Mouse (Mus musculus) lung, embryonic 14.5 days (tissue): ENCODE measurements at regions not wholly inside any gene's neighbourhood (a gene's known extent, or its start where the extent isn't known, plus 50 kb on each side); places are given as distances from the start of the nearest gene placed in this dataset.
A peak's percentile ranks its signal among the peaks of the same experiment; 100 is the strongest.
"Not testable (repeated sequence)": the region's sequence is repeated elsewhere in the genome, so short reads cannot be mapped to it uniquely, and the experiment has no call there.

Experiments used
- ATAC-seq: fragments of 200-750 bp; cut with Nextera tagmentation; 2 replicates; pipeline ENCODE4 v1.8.0; 2017; ENCODE audit warnings: mild to moderate bottlenecking, moderate TSS enrichment, moderate library complexity; ENCODE audit not compliant: insufficient read depth
- DNase-seq: peaks from one replicate; pipeline ENCODE4 v3.0.0-alpha.2; 2015
- H3K27ac ChIP-seq: fragments of 300-500 bp; sonication (generic); 2 replicates; pipeline ENCODE4 v1.5.1; 2014; ENCODE audit warnings: low read depth, mild to moderate bottlenecking, moderate library complexity
- H3K27me3 ChIP-seq: fragments of 300-500 bp; sonication (generic); 2 replicates; pipeline ENCODE4 v1.6.1; 2014; ENCODE audit warnings: low read length, control low read depth; ENCODE audit not compliant: insufficient read depth
- H3K36me3 ChIP-seq: fragments of 300-500 bp; sonication (generic); 2 replicates; pipeline ENCODE4 v1.6.1; 2014; ENCODE audit warnings: control low read depth; ENCODE audit not compliant: insufficient read depth
- H3K4me1 ChIP-seq: fragments of 300-500 bp; sonication (generic); 2 replicates; pipeline ENCODE4 v1.6.1; 2014; ENCODE audit warnings: antibody characterized with exemption, control low read depth; ENCODE audit not compliant: insufficient read depth
- H3K4me2 ChIP-seq: fragments of 300-500 bp; sonication (generic); 2 replicates; pipeline ENCODE4 v1.6.1; 2014; ENCODE audit warnings: mild to moderate bottlenecking
- H3K4me3 ChIP-seq: fragments of 300-500 bp; sonication (generic); 2 replicates; pipeline ENCODE4 v1.5.1; 2014; ENCODE audit warnings: low read depth, low read length
- H3K9ac ChIP-seq: fragments of 300-500 bp; sonication (generic); 2 replicates; pipeline ENCODE4 v1.6.1; 2014
- H3K9me3 ChIP-seq: fragments of 300-500 bp; sonication (generic); 2 replicates; pipeline ENCODE4 v1.6.1; 2016; ENCODE audit warnings: low read depth, low read length, control low read depth
- CTCF ChIP-seq: IDR thresholded peaks from 2 replicates; pipeline ENCODE4 v1.5.1; 2016; ENCODE audit warnings: antibody characterized with exemption, low read depth
- WGBS: fragments of 180-500 bp; shearing (Covaris S2); extraction: QIAGEN DNeasy Blood & Tissue Kit; methylation state at CpG from one replicate; pipeline ENCODE4 v1.1.7; 2014; 5-methylcytosine and 5-hydroxymethylcytosine counted together

GRCm38 (mm10) chr15:3171774-3172173 lies 96.6 kb upstream of the Selenop start:
- DNase-seq (no peak), ATAC-seq (no peak)
- Histone ChIP-seq H3K27me3 (no peaks in the 10 kb centered on the region), H3K36me3 (no peaks in the 10 kb centered on the region), H3K4me3 (no peak overlapping the region), H3K9ac (no peak overlapping the region), H3K4me2 (no peak overlapping the region), H3K9me3 (no peaks in the 10 kb centered on the region), H3K27ac (no peak overlapping the region), H3K4me1 (no peaks in the 10 kb centered on the region)
- no peak for TF ChIP-seq CTCF

GRCm38 (mm10) chr15:3174072-3174471 lies 94.3 kb upstream of the Selenop start:
- DNase-seq, result no peak
- no peak for ATAC-seq
- WGBS, result 43% methylated on average over 2 of the region's 2 CpGs
- H3K9me3 ChIP-seq, result no peaks in the 10 kb centered on the region
- no peak for TF ChIP-seq CTCF
- no peak overlapping the region for H3K4me2 ChIP-seq
- H3K4me1 ChIP-seq, result no peaks in the 10 kb centered on the region
- no peak overlapping the region for H3K4me3 ChIP-seq
- H3K27ac ChIP-seq, result no peak overlapping the region
- H3K27me3 ChIP-seq, result no peaks in the 10 kb centered on the region
- no peaks in the 10 kb centered on the region for H3K36me3 ChIP-seq
- H3K9ac ChIP-seq, result no peak overlapping the region

GRCm38 (mm10) chr15:3174848-3175247 lies 93.5 kb upstream of the Selenop start:
- H3K9ac ChIP-seq, result no peak overlapping the region
- no peaks in the 10 kb centered on the region for H3K4me1 ChIP-seq
- DNase-seq (peak; percentile 62), ATAC-seq (no peak)
- H3K4me3 ChIP-seq, result no peak overlapping the region
- no peak overlapping the region for H3K27ac ChIP-seq
- H3K4me2 ChIP-seq, result no peak overlapping the region
- H3K27me3 ChIP-seq, result no peaks in the 10 kb centered on the region
- no peaks in the 10 kb centered on the region for H3K9me3 ChIP-seq
- peak; percentile 26; the same call in 1 of the 2 replicates for TF ChIP-seq CTCF
- WGBS, result 36% methylated on average over 2 of the region's 2 CpGs
- H3K36me3 ChIP-seq, result no peaks in the 10 kb centered on the region

GRCm38 (mm10) chr15:3201912-3202653 lies 66.3 kb upstream of the Selenop start:
- peak; percentile 85 for TF ChIP-seq CTCF
- H3K9me3 ChIP-seq, result no peaks in the 10 kb centered on the region
- DNase-seq (peak; percentile 85), ATAC-seq (peak; percentile 69)
- no peak overlapping the region for H3K27ac ChIP-seq
- 75% methylated on average over 2 of the region's 2 CpGs for WGBS
- no peaks in the 10 kb centered on the region for H3K36me3 ChIP-seq
- H3K4me1 ChIP-seq, result no peaks in the 10 kb centered on the region
- no peaks in the 10 kb centered on the region for H3K27me3 ChIP-seq
- no peak overlapping the region for H3K4me2 ChIP-seq
- no peak overlapping the region for H3K4me3 ChIP-seq
- no peak overlapping the region for H3K9ac ChIP-seq

GRCm38 (mm10) chr15:3205522-3205921 lies 62.8 kb upstream of the Selenop start:
- Histone ChIP-seq H3K9me3 (no peaks in the 10 kb centered on the region), H3K27me3 (no peaks in the 10 kb centered on the region), H3K27ac (no peak overlapping the region), H3K4me2 (no peak overlapping the region), H3K9ac (no peak overlapping the region), H3K4me1 (no peaks in the 10 kb centered on the region), H3K36me3 (no peaks in the 10 kb centered on the region), H3K4me3 (no peak overlapping the region)
- DNase-seq (no peak), ATAC-seq (no peak)
- no peak for TF ChIP-seq CTCF
- 75% methylated on average over 6 of the region's 6 CpGs for WGBS

- not testable (repeated sequence) for H3K9ac ChIP-seq, H3K4me2 ChIP-seq
- 57% methylated on average over 6 of the region's 6 CpGs for WGBS
Measured at GRCm38 (mm10) chr15:3206076-3206475, 62.3 kb upstream of the Selenop start.

GRCm38 (mm10) chr15:3213721-3214120 lies 54.6 kb upstream of the Selenop start:
- no peak overlapping the region for H3K9ac ChIP-seq
- H3K4me3 ChIP-seq, result no peak overlapping the region
- no peaks in the 10 kb centered on the region for H3K9me3 ChIP-seq
- no peaks in the 10 kb centered on the region for H3K36me3 ChIP-seq
- no peak overlapping the region for H3K4me2 ChIP-seq
- TF ChIP-seq CTCF, result peak; percentile 78
- no peaks in the 10 kb centered on the region for H3K4me1 ChIP-seq
- DNase-seq (peak; percentile 85), ATAC-seq (no peak)
- H3K27me3 ChIP-seq, result no peaks in the 10 kb centered on the region
- 2% methylated on average over 4 of the region's 4 CpGs for WGBS
- H3K27ac ChIP-seq, result no peak overlapping the region

More at GRCm38 (mm10) chr15:3206076-3206475, 62.3 kb upstream of the Selenop start:
- not testable (repeated sequence) for H3K4me3 ChIP-seq, H3K27ac ChIP-seq, H3K36me3 ChIP-seq, H3K9me3 ChIP-seq, H3K4me1 ChIP-seq, ATAC-seq, H3K27me3 ChIP-seq, DNase-seq
